In genomic region chr10:79695231-79696128, GRCm38 (mm10) we compare ENCODE assay signal across 8 mouse cellular contexts. TPM values are rescaled to one million over a fixed set of nuclear protein-coding genes. Genes with fewer than 3 reads are reported as not detected.
DNase-seq lines count a peak whose midpoint lies in the region; ATAC-seq and TF ChIP-seq lines count a peak whose summit lies in the region.

No protein-coding gene starts in this region.

- no peak overlapping the region for H3K4me3 ChIP-seq in lung, adult 2 months (replicated peaks; ENCODE audit: extremely low read depth, low read depth, low read length)

- no peak for TF ChIP-seq POLR2A in lung, adult 2 months (IDR thresholded peaks at IDR 0.05; ENCODE audit: borderline replicate concordance, extremely low read depth, low read depth, low read length)

- TF ChIP-seq CTCF in lung, adult 2 months (IDR thresholded peaks at IDR 0.05; ENCODE audit: insufficient read depth, low read length) = peak; percentile 94

- 40% methylated on average over 13 of the region's 13 CpGs for WGBS in lung, adult 2 months

- peak; percentile 40 for ATAC-seq in activated CD4-positive, CD25-positive, alpha-beta regulatory T cell, adult 4 months

- H3K4me1 ChIP-seq in lung, adult 2 months (ENCODE audit: control insufficient read depth, insufficient read depth, low read length) = peaks cover 20% of the 10 kb centered on the region

- peak; percentile 57 to 74 for DNase-seq in CD8-positive naive resting alpha-beta T cell, adult 2 months (ENCODE audit: low read depth in 2 of 2, low spot score in 2 of 2)
- peak; percentile 80 for DNase-seq in embryo, embryonic 11 days
- peak; percentile 84 to 85 for DNase-seq in heart, adult 9 months (ENCODE audit: low spot score in 2 of 2)
- DNase-seq in kidney, adult 9 months = peak; percentile 76
- peak; percentile 80 for DNase-seq in lung, adult 2 months
- peak; percentile 77 for DNase-seq in ovary, postnatal 36 days (ENCODE audit: low spot score)
- DNase-seq in thymus, postnatal 4 days = peak; percentile 92

RNA-seq across cellular contexts. Expression of gene Gzmm, which starts 6.7 kb away (rescaled TPM):
- polyA plus RNA-seq in activated CD4-positive, CD25-positive, alpha-beta regulatory T cell, adult 4 months (2017; shearing (Covaris generic)) = under 1 TPM; 0.52 to 0.62 TPM
- polyA plus RNA-seq in lung, adult 2 months (2012; rRNA removed) = 1.5 and 1.6 TPM in 2 replicates

RNA-seq across cellular contexts. Expression of gene Bsg, which starts 8.8 kb away (rescaled TPM):
- 100 to 1,000 TPM; 135 to 157 TPM for polyA plus RNA-seq in activated CD4-positive, CD25-positive, alpha-beta regulatory T cell, adult 4 months (2017; shearing (Covaris generic))
- 684 and 692 TPM in 2 replicates for polyA plus RNA-seq in lung, adult 2 months (2012; rRNA removed)

RNA-seq across cellular contexts. Expression of gene Cdc34, which starts 13.5 kb away (rescaled TPM):
- 10 to 100 TPM; 17.4 to 27.5 TPM for polyA plus RNA-seq in activated CD4-positive, CD25-positive, alpha-beta regulatory T cell, adult 4 months (2017; shearing (Covaris generic))
- 112 and 121 TPM in 2 replicates for polyA plus RNA-seq in lung, adult 2 months (2012; rRNA removed)

RNA-seq across cellular contexts. Expression of gene Hcn2, which starts 21.0 kb away (rescaled TPM):
- not detected for polyA plus RNA-seq in activated CD4-positive, CD25-positive, alpha-beta regulatory T cell, adult 4 months (2017; shearing (Covaris generic))
- polyA plus RNA-seq in lung, adult 2 months (2012; rRNA removed) = 3.0 and 3.9 TPM in 2 replicates

RNA-seq across cellular contexts. Expression of gene Tpgs1, which starts 26.3 kb away (rescaled TPM):
- 10 to 100 TPM; 22.5 to 32.9 TPM for polyA plus RNA-seq in activated CD4-positive, CD25-positive, alpha-beta regulatory T cell, adult 4 months (2017; shearing (Covaris generic))
- 70.4 and 84.7 TPM in 2 replicates for polyA plus RNA-seq in lung, adult 2 months (2012; rRNA removed)
